Mouse (Mus musculus) C2C12 (cell line): ENCODE measurements at regions not wholly inside any gene's neighbourhood (a gene's known extent, or its start where the extent isn't known, plus 50 kb on each side); places are given as distances from the start of the nearest gene placed in this dataset.

Source experiments
- CEBPB ChIP-seq: IDR thresholded peaks from one replicate; pipeline ENCODE4 v1.6.1; 2011; ENCODE audit warnings: low read depth, mild to moderate bottlenecking, control low read depth, moderate library complexity
- CTCF ChIP-seq: IDR thresholded peaks from one replicate; pipeline ENCODE4 v1.5.1; 2011; ENCODE audit not compliant: control insufficient read depth, insufficient read depth, insufficient read length

DNA sequence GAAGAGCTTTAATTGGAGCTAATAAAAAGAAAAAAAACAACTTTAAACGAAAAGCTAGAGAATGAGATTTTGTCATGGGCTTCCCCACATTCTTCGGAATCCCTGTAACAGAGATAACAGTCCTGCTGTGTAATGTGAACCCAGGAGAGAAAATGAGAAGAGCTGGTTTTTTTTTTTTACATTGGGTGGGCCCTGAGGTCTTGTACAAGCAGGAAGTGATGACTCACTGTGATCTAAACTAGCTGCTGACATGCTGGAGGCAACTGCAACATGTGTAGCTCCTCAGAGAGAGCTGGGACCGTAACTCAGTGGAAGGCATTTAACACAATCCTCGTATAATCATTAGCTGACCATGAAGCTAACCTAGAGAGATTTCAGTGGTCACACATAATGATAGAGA is 393.8 kb upstream of the Trib2 start:
- TF ChIP-seq CEBPB (no peak), CTCF (no peak)
